Comparison of ENCODE assay signal across 14 mouse cellular contexts in the genomic region with DNA sequence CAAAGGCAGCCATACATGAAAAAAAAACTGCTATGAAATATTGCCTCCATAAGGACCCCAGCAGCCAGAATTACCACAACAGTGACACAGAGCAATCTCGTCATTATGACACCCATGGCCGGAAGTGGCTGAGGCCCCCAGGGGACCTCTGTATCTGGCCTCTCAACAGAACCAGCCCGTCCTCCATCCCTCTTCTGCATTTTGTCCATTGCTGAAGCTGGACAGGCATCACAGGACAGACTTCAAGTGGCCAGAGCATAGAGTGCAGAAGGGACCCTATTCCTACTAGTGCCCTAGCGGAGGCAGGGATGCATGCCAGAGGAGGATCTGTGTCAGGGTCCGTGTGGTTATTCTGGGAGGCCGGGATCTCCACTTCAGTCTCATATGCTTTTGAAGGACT. TPM values are rescaled to one million over a fixed set of nuclear protein-coding genes. Genes with fewer than 3 reads are reported as not detected.
DNase-seq lines count a peak whose midpoint lies in the region; ATAC-seq and TF ChIP-seq lines count a peak whose summit lies in the region.
"Had no signal": no experiment of that assay in that cellular context is flagged by ENCODE, and none has a peak within 500 bp of the region (broad histone marks: within the 10 kb centered on the region; RNA-seq: fewer than 3 reads in every experiment).

No protein-coding gene starts in this region.

- H3K36me3 ChIP-seq in heart, embryonic 14.5 days (ENCODE audit: control insufficient read depth, insufficient read depth, low read length), result no peaks in the 10 kb centered on the region
- H3K36me3 ChIP-seq in liver, embryonic 12.5 days, result no peaks in the 10 kb centered on the region
- H3K36me3 ChIP-seq in ES-E14 (ENCODE audit: control insufficient read depth, insufficient read depth, low read length, poor library complexity, severe bottlenecking), result no peaks in the 10 kb centered on the region
- no peaks in the 10 kb centered on the region for H3K36me3 ChIP-seq in intestine, embryonic 15.5 days
- H3K36me3 ChIP-seq: midbrain, embryonic 15.5 days had no signal

- peaks cover 3 to 4% of the 10 kb centered on the region in 2 experiments; a peak in 2 of 4 replicates for H3K4me1 ChIP-seq in heart, embryonic 14.5 days (ENCODE audit: control insufficient read depth in 2 of 2, insufficient read depth in 2 of 2, low read length in 2 of 2)
- 0 out of 2 replicates have a peak, but pooled peaks cover 5% of the 10 kb centered on the region for H3K4me1 ChIP-seq in liver, embryonic 12.5 days
- peaks cover 0 to 4% of the 10 kb centered on the region in 2 experiments; a peak in 1 of 4 replicates for H3K4me1 ChIP-seq in ES-E14 (ENCODE audit: control insufficient read depth in 2 of 2, insufficient read depth in 2 of 2, low read length in 2 of 2, poor library complexity in 1 of 2)
- H3K4me1 ChIP-seq in intestine, embryonic 15.5 days (replicated peaks), result 0 out of 2 replicates have a peak, but pooled peaks cover 5% of the 10 kb centered on the region

- ATAC-seq in heart, embryonic 14.5 days (ENCODE audit: insufficient number of reproducible peaks, insufficient read depth, low FRiP score, low read depth), result no peak
- ATAC-seq in liver, embryonic 12.5 days, result no peak
- peak; percentile 5; the same call in 1 of the 2 replicates for ATAC-seq in intestine, embryonic 15.5 days

- H3K4me3 ChIP-seq in heart, embryonic 14.5 days (ENCODE audit: control insufficient read depth in 1 of 2, insufficient read depth in 1 of 2, low read depth in 1 of 2, low read length in 2 of 2), result no peak overlapping the region
- no peak overlapping the region for H3K4me3 ChIP-seq in liver, embryonic 12.5 days
- H3K4me3 ChIP-seq in ES-E14 (ENCODE audit: insufficient read depth in 1 of 2, low read depth in 1 of 2, low read length in 2 of 2, poor library complexity in 1 of 2, severe bottlenecking in 1 of 2), result no peak overlapping the region
- no peak overlapping the region for H3K4me3 ChIP-seq in intestine, embryonic 15.5 days (replicated peaks)
- H3K4me3 ChIP-seq: erythroblast, embryonic 14.5 days; layer of hippocampus, adult 2 months; midbrain, embryonic 15.5 days had no signal

- no peak for DNase-seq in heart, adult 18-20 months
- no peak for DNase-seq in liver
- no peak for DNase-seq in ES-E14 (ENCODE audit: low read depth, low spot score)
- no peak for DNase-seq in ovary, adult 18-20 months (ENCODE audit: low spot score)
- DNase-seq in spleen, postnatal 36 days (ENCODE audit: low spot score in 2 of 2), result no peak

- H3K4me2 ChIP-seq in heart, embryonic 14.5 days (ENCODE audit: low read length), result peak overlapping the region; percentile 42
- 0 out of 2 replicates have a peak overlapping the region, but pooled peaks have one; percentile 29 for H3K4me2 ChIP-seq in liver, embryonic 12.5 days
- H3K4me2 ChIP-seq in intestine, embryonic 15.5 days (replicated peaks), result no peak overlapping the region; the same call in 1 of the 2 replicates

- 33% methylated on average over 6 of the region's 6 CpGs for WGBS in heart, embryonic 14.5 days
- 41% methylated on average over 6 of the region's 6 CpGs for WGBS in liver, embryonic 12.5 days (ENCODE audit: insufficient replicate concordance)
- 58% methylated on average over 6 of the region's 6 CpGs for WGBS in intestine, embryonic 15.5 days

- peaks cover 74% of the 10 kb centered on the region for H3K27me3 ChIP-seq in heart, embryonic 14.5 days (ENCODE audit: control insufficient read depth, insufficient read depth, low read length)
- H3K27me3 ChIP-seq in liver, embryonic 12.5 days (replicated peaks), result peaks cover 93% of the 10 kb centered on the region
- H3K27me3 ChIP-seq in intestine, embryonic 15.5 days (replicated peaks), result peaks cover 18% of the 10 kb centered on the region

- no peak overlapping the region for H3K9ac ChIP-seq in heart, embryonic 14.5 days (ENCODE audit: low read length)
- H3K9ac ChIP-seq in liver, embryonic 12.5 days, result no peak overlapping the region
- peak overlapping the region; percentile 34; the same call in 1 of the 2 replicates for H3K9ac ChIP-seq in ES-E14 (ENCODE audit: insufficient read depth, low read depth, low read length, poor library complexity, severe bottlenecking)
- no peak overlapping the region for H3K9ac ChIP-seq in intestine, embryonic 15.5 days
- H3K9ac ChIP-seq: midbrain, embryonic 15.5 days had no signal

- H3K27ac ChIP-seq in heart, embryonic 14.5 days (replicated peaks in 1 of 2; ENCODE audit: control insufficient read depth in 1 of 2, insufficient read depth in 1 of 2, low read depth in 2 of 2, low read length in 2 of 2), result no peak overlapping the region
- H3K27ac ChIP-seq in liver, embryonic 12.5 days, result no peak overlapping the region
- H3K27ac ChIP-seq in ES-E14 (ENCODE audit: insufficient read depth, low read depth, low read length, poor library complexity, severe bottlenecking), result no peak overlapping the region
- H3K27ac ChIP-seq in intestine, embryonic 15.5 days, result no peak overlapping the region
- H3K27ac ChIP-seq: layer of hippocampus, adult 2 months; midbrain, embryonic 15.5 days had no signal

- H3K9me3 ChIP-seq in heart, embryonic 14.5 days (ENCODE audit: control insufficient read depth, low read length), result no peaks in the 10 kb centered on the region
- no peaks in the 10 kb centered on the region for H3K9me3 ChIP-seq in liver, embryonic 12.5 days (replicated peaks)
- no peaks in the 10 kb centered on the region for H3K9me3 ChIP-seq in ES-E14 (ENCODE audit: control insufficient read depth, insufficient read depth, low read depth, low read length)
- no peaks in the 10 kb centered on the region for H3K9me3 ChIP-seq in intestine, embryonic 15.5 days
- H3K9me3 ChIP-seq: midbrain, embryonic 15.5 days had no signal

- in situ Hi-C loops in ES-E14 (cut with MboI; ENCODE audit: low sequenced_read_pairs in 2 of 2, unreplicated experiment in 2 of 2), result no loop called here

TF ChIP-seq in ES-E14, 5 proteins besides CTCF, POLR2A, EP300 and RAD21:
- TF ChIP-seq ZNF384 (IDR thresholded peaks at IDR 0.05; ENCODE audit: low read depth, low read length) (no peak), HCFC1 (IDR thresholded peaks at IDR 0.05; ENCODE audit: borderline replicate concordance, insufficient read depth, low read length) (no peak), ZC3H11A (IDR thresholded peaks at IDR 0.05; ENCODE audit: borderline replicate concordance, low read depth, low read length) (no peak), CHD2 (IDR thresholded peaks at IDR 0.05; ENCODE audit: low read depth, low read length) (no peak), MAFK (IDR thresholded peaks at IDR 0.05; ENCODE audit: insufficient read depth, low read depth, low read length) (no peak)

RNA-seq across cellular contexts. Expression of a gene that starts 7.9 kb away (rescaled TPM):
- 16.2 and 17.0 TPM in 2 replicates for polyA plus RNA-seq in heart, embryonic 14.5 days (2014; fragmentation: Nextera tagmentation; extraction: Ambion mirVana)
- total RNA-seq in heart, adult 18-20 months (2021), result 10 to 100 TPM; 14.0 to 15.6 TPM
- 9.4 and 10.2 TPM in 2 replicates for polyA plus RNA-seq in liver, embryonic 12.5 days (2016; fragmentation: Nextera tagmentation; extraction: Ambion mirVana)
- total RNA-seq in ES-E14 (2012; rRNA removed), result 1.8 TPM in 2 replicates
- polyA plus RNA-seq in intestine, embryonic 15.5 days (2015; fragmentation: Nextera tagmentation; extraction: Ambion mirVana), result 22.6 and 29.5 TPM in 2 replicates

RNA-seq across cellular contexts. Expression of a gene that starts 19.4 kb away (rescaled TPM):
- polyA plus RNA-seq in heart, embryonic 14.5 days (2014; fragmentation: Nextera tagmentation; extraction: Ambion mirVana), result 0.08 TPM in 1 of 2 replicates, not detected in the other
- under 1 TPM in 1 of 2 experiments, not detected in 1; 0.10 TPM for total RNA-seq in heart, adult 18-20 months (2021)
- polyA plus RNA-seq in liver, embryonic 12.5 days (2016; fragmentation: Nextera tagmentation; extraction: Ambion mirVana), result 0.05 TPM in 1 of 2 replicates, not detected in the other
- total RNA-seq in ES-E14 (2012; rRNA removed), result 0.11 and 0.18 TPM in 2 replicates
- polyA plus RNA-seq in intestine, embryonic 15.5 days (2015; fragmentation: Nextera tagmentation; extraction: Ambion mirVana), result 0.44 and 0.52 TPM in 2 replicates
- polyA plus RNA-seq: erythroblast, embryonic 14.5 days had no signal

RNA-seq across cellular contexts. Expression of a gene that starts 21.2 kb away (rescaled TPM):
- polyA plus RNA-seq in heart, embryonic 14.5 days (2014; fragmentation: Nextera tagmentation; extraction: Ambion mirVana), result 0.15 and 0.18 TPM in 2 replicates
- total RNA-seq in heart, adult 18-20 months (2021), result under 1 TPM in 1 of 2 experiments, not detected in 1; 0.57 TPM
- polyA plus RNA-seq in liver, embryonic 12.5 days (2016; fragmentation: Nextera tagmentation; extraction: Ambion mirVana), result 0.31 and 0.59 TPM in 2 replicates
- 3.8 and 4.5 TPM in 2 replicates for total RNA-seq in ES-E14 (2012; rRNA removed)
- 2.5 and 3.2 TPM in 2 replicates for polyA plus RNA-seq in intestine, embryonic 15.5 days (2015; fragmentation: Nextera tagmentation; extraction: Ambion mirVana)
- total RNA-seq: hematopoietic stem cell, adult 5-6 weeks had no signal
- polyA plus RNA-seq: erythroblast, embryonic 14.5 days had no signal

RNA-seq across cellular contexts. Expression of a gene that starts 30.4 kb away (rescaled TPM):
- 0.15 TPM in 1 of 2 replicates, not detected in the other for polyA plus RNA-seq in heart, embryonic 14.5 days (2014; fragmentation: Nextera tagmentation; extraction: Ambion mirVana)
- 1 to 10 TPM in 1 of 2 experiments, under 1 TPM in 1; 0.17 to 1.2 TPM for total RNA-seq in heart, adult 18-20 months (2021)
- 0.04 and 0.11 TPM in 2 replicates for polyA plus RNA-seq in liver, embryonic 12.5 days (2016; fragmentation: Nextera tagmentation; extraction: Ambion mirVana)
- total RNA-seq in ES-E14 (2012; rRNA removed), result 0.05 and 0.22 TPM in 2 replicates
- 0.24 and 0.43 TPM in 2 replicates for polyA plus RNA-seq in intestine, embryonic 15.5 days (2015; fragmentation: Nextera tagmentation; extraction: Ambion mirVana)
- total RNA-seq: layer of hippocampus, adult 2 months; left cerebral cortex, postnatal 14 days had no signal
- polyA plus RNA-seq: cortical plate, adult 2 months; midbrain, embryonic 15.5 days had no signal
